Mouse (Mus musculus) heart, postnatal 0 days (tissue): ENCODE results near the gene A930004D18Rik.

Experiments
- CTCF ChIP-seq: IDR thresholded peaks from 2 replicates; pipeline ENCODE4 v1.5.1; 2016; ENCODE audit warnings: antibody characterized with exemption, control low read depth, low read depth
- EP300 ChIP-seq: IDR thresholded peaks from 2 replicates; pipeline ENCODE4 v1.6.1; 2016; ENCODE audit warnings: antibody characterized with exemption, low read depth

DNA sequence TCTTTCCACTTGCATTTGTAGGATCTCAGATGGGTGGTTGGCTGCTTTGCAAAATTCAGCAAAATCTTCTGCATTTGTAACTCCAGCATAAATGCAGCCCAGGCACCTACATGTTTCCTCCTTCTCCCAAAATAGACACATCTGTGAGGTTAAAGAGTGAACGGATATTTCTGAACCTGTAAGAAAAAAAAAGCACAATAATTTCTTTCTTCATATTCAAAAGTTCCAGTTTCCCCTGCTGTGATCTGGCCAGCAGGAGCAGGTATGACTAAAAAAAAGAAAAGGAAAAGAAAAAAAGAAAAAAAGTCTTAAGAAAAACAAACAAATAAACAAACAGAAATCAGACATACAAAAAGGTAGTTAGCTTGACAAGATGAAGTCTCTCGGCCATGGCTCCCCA, 12.5 kb upstream of the A930004D18Rik start:
- TF ChIP-seq EP300 = no peak
- TF ChIP-seq CTCF = no peak
